Mouse (Mus musculus) intestine, postnatal 0 days (tissue): Measurements from ENCODE around the gene Gpx2. TPM values are rescaled to one million over a fixed set of nuclear protein-coding genes. Genes with fewer than 3 reads are reported as not detected.
A peak's percentile ranks its signal among the peaks of the same experiment; 100 is the strongest.

Experiments
- ATAC-seq: fragments of 200-750 bp; cut with Nextera tagmentation; 2 replicates; pipeline ENCODE4 v1.8.0; 2017; ENCODE audit warnings: mild to moderate bottlenecking, moderate TSS enrichment, moderate library complexity
- H3K27ac ChIP-seq: fragments of 300-500 bp; sonication (generic); 2 replicates; pipeline ENCODE4 v1.5.1; 2014; ENCODE audit warnings: mild to moderate bottlenecking, low read depth, low read length, moderate library complexity
- H3K27me3 ChIP-seq: fragments of 300-500 bp; sonication (generic); replicated peaks from 2 replicates; pipeline ENCODE4 v1.6.1; 2014; ENCODE audit warnings: low read length, mixed read lengths; ENCODE audit not compliant: control insufficient read depth, insufficient read depth
- H3K36me3 ChIP-seq: fragments of 300-500 bp; sonication (generic); 2 replicates; pipeline ENCODE4 v1.6.1; 2014; ENCODE audit warnings: mild to moderate bottlenecking, moderate library complexity; ENCODE audit not compliant: control insufficient read depth, insufficient read depth
- H3K4me1 ChIP-seq: fragments of 300-500 bp; sonication (generic); replicated peaks from 2 replicates; pipeline ENCODE4 v1.6.1; 2014; ENCODE audit warnings: antibody characterized with exemption, low read length, mixed read lengths; ENCODE audit not compliant: control insufficient read depth, insufficient read depth
- H3K4me2 ChIP-seq: fragments of 300-500 bp; sonication (generic); replicated peaks from 2 replicates; pipeline ENCODE4 v1.6.1; 2014; ENCODE audit warnings: low read depth, mild to moderate bottlenecking, moderate library complexity
- H3K4me3 ChIP-seq: fragments of 300-500 bp; sonication (generic); 2 replicates; pipeline ENCODE4 v1.5.1; 2014; ENCODE audit warnings: low read depth, low read length
- H3K9ac ChIP-seq: fragments of 300-500 bp; sonication (generic); 2 replicates; pipeline ENCODE4 v1.6.1; 2014; ENCODE audit warnings: mild to moderate bottlenecking, low read depth, low read length
- H3K9me3 ChIP-seq: fragments of 300-500 bp; sonication (generic); 2 replicates; pipeline ENCODE4 v1.6.1; 2016; ENCODE audit warnings: mixed run types; ENCODE audit not compliant: control insufficient read depth
- CTCF ChIP-seq: sonication (generic); IDR thresholded peaks from 2 replicates; pipeline ENCODE4 v1.5.1; 2016; ENCODE audit warnings: low read depth, mild to moderate bottlenecking, control low read depth, antibody characterized with exemption, moderate library complexity
- WGBS: fragments of 180-500 bp; shearing (Covaris S2); extraction: QIAGEN DNeasy Blood & Tissue Kit; methylation state at CpG from one replicate; pipeline ENCODE4 v1.1.7; 2014; 5-methylcytosine and 5-hydroxymethylcytosine counted together
- polyA plus RNA-seq: library from polyadenylated mRNA; unstranded; fragments of >200 nt; fragmentation: Nextera tagmentation; extraction: Ambion mirVana; gene quantifications from 2 replicates; pipeline ENCODE4 v1.2.1, GENCODE M21; 2015

Gpx2 gene
- polyA plus RNA-seq, result 132 and 148 TPM in 2 replicates

- H3K4me3 ChIP-seq, result peak within 1 kb of the TSS; percentile 34
- no peak for TF ChIP-seq CTCF
- H3K27ac ChIP-seq, result peak within 1 kb of the TSS; percentile 11; the same call in 1 of the 2 replicates
- WGBS, result 48% methylated on average over 5 of the region's 5 CpGs
- no peaks in the 10 kb centered on the region for H3K9me3 ChIP-seq
- ATAC-seq, result peak; percentile 64
- H3K9ac ChIP-seq, result no peak within 1 kb of the TSS
- H3K27me3 ChIP-seq, result no peaks in the 10 kb centered on the region
- H3K36me3 ChIP-seq, result peaks cover 4% of the 10 kb centered on the region; the same call in 1 of the 2 replicates
- peak within 1 kb of the TSS; percentile 47 for H3K4me2 ChIP-seq
- H3K4me1 ChIP-seq, result no peaks in the 10 kb centered on the region; the same call in 1 of the 2 replicates
Observed at GRCm38 (mm10) chr12:76795350-76795749, at the start of gene Gpx2. Gpx2 (minus strand) TSS chr12:76795554.

- Histone ChIP-seq H3K9ac (no peak overlapping the region), H3K4me1 (no peaks in the 10 kb centered on the region), H3K27me3 (no peaks in the 10 kb centered on the region), H3K9me3 (no peaks in the 10 kb centered on the region), H3K4me3 (no peak overlapping the region), H3K4me2 (no peak overlapping the region), H3K36me3 (no peaks in the 10 kb centered on the region), H3K27ac (no peak overlapping the region)
- WGBS, result 88% methylated on average over 15 of the region's 15 CpGs
- no peak for TF ChIP-seq CTCF
- no peak for ATAC-seq
Observed at GRCm38 (mm10) chr12:76844346-76845061, 49.1 kb upstream of the Gpx2 start.

DNA sequence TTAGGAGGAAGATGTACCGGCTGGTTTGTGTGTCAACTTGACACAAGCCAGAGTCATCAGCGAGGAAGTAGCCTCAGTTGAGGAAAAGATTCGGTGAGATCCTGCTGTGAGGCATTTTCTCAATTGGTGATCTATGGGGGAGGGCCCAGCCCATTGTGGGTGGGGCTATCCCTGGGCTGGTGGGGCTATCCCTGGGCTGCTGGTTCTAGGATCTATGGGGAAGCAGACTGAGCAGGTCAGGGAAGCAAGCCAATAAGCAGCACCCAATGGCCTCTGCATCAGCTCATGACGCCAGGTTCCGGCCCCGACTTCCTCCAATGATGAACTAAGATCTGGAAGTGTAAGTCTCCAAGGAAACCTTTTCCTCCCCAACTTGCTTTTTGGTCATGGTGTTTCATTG, 44.7 kb upstream of the Gpx2 start:
- TF ChIP-seq CTCF, result no peak
- Histone ChIP-seq H3K9me3 (no peaks in the 10 kb centered on the region), H3K4me1 (no peaks in the 10 kb centered on the region), H3K27me3 (no peaks in the 10 kb centered on the region), H3K4me2 (no peak overlapping the region), H3K9ac (no peak overlapping the region), H3K4me3 (no peak overlapping the region), H3K36me3 (no peaks in the 10 kb centered on the region), H3K27ac (no peak overlapping the region)
- ATAC-seq, result no peak
- WGBS, result 74% methylated on average over 6 of the region's 6 CpGs

DNA sequence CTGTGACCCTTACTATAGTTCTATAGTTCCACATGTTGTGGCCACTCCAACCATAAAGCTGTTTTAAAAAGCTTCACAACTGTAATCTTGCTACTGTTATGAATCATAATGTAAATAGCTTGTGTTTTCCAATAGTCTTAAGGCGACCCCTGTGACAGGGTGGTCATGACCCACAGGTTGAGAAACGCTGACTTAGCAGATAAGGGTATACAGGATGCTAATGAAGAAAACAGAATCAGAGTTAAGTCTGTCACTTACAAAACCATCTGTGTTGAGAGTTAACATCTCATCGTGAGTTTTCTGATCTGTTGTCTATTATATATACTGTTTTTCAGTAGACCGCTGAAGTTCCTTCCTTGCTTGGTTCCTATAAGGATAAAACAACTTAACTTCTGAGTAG, 43.9 kb upstream of the Gpx2 start:
- TF ChIP-seq CTCF, result no peak
- no peak overlapping the region for H3K9ac ChIP-seq
- no peak overlapping the region for H3K4me3 ChIP-seq
- H3K27ac ChIP-seq, result no peak overlapping the region
- no peaks in the 10 kb centered on the region for H3K4me1 ChIP-seq
- no peaks in the 10 kb centered on the region for H3K9me3 ChIP-seq
- no peak overlapping the region for H3K4me2 ChIP-seq
- H3K27me3 ChIP-seq, result no peaks in the 10 kb centered on the region
- no peak for ATAC-seq
- H3K36me3 ChIP-seq, result no peaks in the 10 kb centered on the region
- 86% methylated on average over 4 of the region's 4 CpGs for WGBS

DNA sequence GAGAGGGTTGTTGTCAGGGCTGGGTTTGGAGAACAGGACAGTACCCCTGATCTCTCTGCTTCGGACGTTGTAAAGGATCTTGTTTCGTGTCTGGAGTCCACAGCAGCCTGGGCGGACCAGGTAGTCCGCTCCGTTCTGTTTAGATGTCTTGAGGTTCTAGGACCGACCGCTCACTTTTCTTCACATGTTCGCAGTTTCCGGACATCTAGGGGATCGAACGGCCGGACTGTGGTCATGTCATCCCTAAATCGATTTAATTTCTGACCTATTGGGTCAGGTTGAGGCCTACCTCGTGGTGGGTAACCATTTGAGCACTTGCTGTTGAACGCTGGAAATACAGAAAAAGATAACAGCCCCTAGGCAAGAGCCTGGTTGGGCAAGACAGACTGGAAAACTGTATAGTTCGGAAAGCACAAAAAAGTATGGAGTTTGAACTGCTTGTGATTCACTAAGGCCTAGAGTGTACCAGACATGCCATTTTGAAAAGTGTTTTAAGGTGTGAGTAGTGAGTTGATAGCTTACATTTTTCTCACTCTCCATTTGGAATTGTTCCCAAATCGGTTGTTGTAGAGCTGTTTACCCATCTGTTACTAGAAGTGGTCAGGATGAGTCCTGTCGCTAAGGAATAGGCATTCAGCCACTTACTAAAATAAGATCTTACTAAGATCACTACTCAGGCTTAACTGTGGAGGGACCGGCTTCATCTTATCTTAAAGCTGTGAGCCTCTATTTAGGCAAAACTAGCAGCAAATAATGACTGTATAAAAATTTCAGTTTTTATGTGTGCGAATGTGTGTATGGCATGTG, 42.7 kb upstream of the Gpx2 start:
- Histone ChIP-seq H3K27me3 (no peaks in the 10 kb centered on the region), H3K27ac (peak overlapping the region; percentile 30; the same call in 1 of the 2 replicates), H3K9ac (peak overlapping the region; percentile 57), H3K4me1 (no peaks in the 10 kb centered on the region), H3K4me2 (peak overlapping the region; percentile 71), H3K9me3 (no peaks in the 10 kb centered on the region), H3K4me3 (peak overlapping the region; percentile 65), H3K36me3 (no peaks in the 10 kb centered on the region)
- WGBS, result 10% methylated on average over 21 of the region's 21 CpGs
- peak; percentile 48 for ATAC-seq
- no peak for TF ChIP-seq CTCF

DNA sequence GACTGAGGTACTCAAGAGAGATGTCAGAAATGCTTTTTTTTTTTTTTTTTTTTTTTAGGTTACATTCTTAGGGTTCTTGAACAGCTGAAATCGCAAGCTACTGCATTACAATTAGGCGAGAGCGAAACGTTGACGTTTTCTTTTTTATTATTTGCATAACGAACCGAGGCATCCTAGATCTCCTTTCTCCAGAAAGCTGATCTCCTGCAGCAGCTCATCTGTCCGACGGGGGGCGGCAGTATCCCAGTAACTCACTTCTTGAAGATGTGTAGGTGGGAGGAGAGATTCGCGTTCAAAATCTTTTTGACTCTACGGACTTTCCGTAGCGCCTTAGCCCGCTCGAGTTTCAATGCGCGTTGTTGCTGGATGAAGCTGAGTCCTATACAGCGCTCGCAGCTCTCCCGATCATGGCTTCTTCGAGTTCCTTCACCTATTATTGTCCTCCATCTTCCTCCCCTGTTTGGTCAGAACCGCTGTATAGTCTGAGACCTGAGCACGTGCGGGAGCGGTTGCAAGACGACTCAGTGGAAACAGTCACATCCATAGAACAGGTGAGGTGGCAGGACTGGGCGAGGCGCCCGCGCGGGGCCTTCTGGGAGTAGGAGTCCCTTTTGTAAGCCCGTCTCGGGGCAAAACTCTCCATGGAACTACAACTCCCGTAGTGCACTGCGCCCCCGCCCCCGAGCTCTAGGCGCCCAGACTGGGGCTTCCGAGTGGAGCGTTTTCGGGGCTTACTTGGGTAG, 41.9 kb upstream of the Gpx2 start:
- peak overlapping the region; percentile 30 for H3K27ac ChIP-seq
- ATAC-seq, result peak; percentile 99
- peak overlapping the region; percentile 71 for H3K4me2 ChIP-seq
- no peaks in the 10 kb centered on the region for H3K36me3 ChIP-seq
- H3K27me3 ChIP-seq, result no peaks in the 10 kb centered on the region
- H3K4me1 ChIP-seq, result no peaks in the 10 kb centered on the region
- peak; percentile 88 for TF ChIP-seq CTCF
- H3K9ac ChIP-seq, result peak overlapping the region; percentile 57
- WGBS, result under 1% methylated on average over 43 of the region's 43 CpGs
- no peaks in the 10 kb centered on the region for H3K9me3 ChIP-seq
- H3K4me3 ChIP-seq, result peak overlapping the region; percentile 65
